Mouse (Mus musculus) adrenal gland, adult 8-10 months (tissue): ENCODE measurements at regions not wholly inside any gene's neighbourhood (a gene's known extent, or its start where the extent isn't known, plus 50 kb on each side); places are given as distances from the start of the nearest gene placed in this dataset.

Experiments used
- DNase-seq: peaks from one replicate; pipeline ENCODE4 v3.0.0; 2022

DNA sequence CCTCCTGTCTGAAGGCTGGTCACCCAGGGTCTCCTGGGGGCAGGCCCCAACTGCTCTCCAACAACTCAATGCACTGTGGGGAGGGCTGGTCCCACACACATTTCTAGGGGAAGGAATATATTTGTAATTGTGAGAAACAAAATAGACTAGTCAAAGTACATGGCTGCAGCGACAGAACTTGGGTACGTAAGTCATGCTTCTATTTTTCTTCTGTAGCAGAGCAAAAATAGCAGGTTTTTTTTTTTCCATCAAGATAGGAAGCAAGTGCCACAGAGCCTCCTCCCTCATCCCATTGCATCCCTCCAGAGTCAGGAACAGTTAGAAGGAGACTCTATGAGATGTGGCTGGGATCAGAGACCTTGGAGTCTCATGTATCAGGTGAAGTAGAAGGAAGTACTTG, 124.9 kb upstream of the Tnr start:
- no peak for DNase-seq

GRCm38 (mm10) chr1:159406317-159406716, 117.3 kb upstream of the Tnr start:
- no peak for DNase-seq

- DNase-seq: no peak
These were observed 116.8 kb upstream of the Tnr start for GRCm38 (mm10) chr1:159406781-159407180.

DNA sequence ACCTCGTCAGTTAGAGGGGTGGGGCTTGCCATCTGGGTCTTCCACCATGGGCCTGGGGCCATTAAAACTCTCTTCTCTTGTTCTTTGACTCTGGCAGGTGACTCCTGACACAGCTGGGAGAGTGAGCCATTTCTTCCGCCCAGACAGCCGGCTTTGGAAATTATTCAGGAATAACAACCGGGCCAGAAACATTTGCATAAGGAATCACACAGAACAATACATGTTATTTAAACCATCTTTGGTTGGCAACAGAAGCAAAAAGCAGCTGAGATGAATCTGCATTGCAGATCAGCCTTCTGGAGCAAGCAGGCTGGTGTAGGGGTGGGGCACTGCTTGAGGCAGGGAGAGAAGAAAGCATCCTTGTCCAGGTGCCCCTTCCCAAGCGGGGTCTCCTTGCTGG, 110.2 kb upstream of the Tnr start:
- DNase-seq: no peak

GRCm38 (mm10) chr1:159415656-159416055, 107.9 kb upstream of the Tnr start:
- DNase-seq: no peak

- DNase-seq: peak; percentile 31
These were observed 106.4 kb upstream of the Tnr start for GRCm38 (mm10) chr1:159417176-159417575.

DNA sequence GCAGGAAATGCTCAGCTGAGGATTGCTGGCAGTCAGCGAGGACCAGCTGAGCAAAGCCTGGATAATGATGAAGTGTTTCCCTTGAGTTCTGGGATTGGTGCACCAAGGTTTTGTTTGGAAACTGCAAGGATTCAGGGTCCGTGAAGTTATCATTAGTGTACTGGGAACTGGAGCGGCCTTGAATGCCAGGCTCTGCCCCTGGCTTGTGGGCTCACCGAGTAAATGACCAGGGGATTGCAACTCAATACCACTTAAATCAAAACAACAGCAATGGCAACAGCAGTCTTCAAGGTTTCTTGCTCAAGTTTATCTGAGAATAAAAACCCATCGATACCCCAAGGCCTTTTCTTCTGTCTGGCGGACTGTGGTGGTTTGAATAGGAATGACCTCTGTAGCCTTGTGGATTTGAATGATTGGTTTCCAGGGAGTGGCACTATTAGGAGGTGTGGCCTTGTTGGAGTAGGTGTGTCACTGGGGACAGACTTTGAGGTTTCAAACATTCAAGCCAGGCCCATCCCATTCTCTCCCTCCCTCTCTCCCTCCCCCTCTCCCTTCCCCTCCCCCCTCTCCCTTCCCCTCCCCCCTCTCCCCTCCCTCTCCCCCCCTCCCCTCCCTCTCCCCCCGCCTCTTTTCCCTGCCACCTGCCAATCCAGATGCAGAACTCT, 104.1 kb upstream of the Tnr start:
- DNase-seq: peak; percentile 68

DNA sequence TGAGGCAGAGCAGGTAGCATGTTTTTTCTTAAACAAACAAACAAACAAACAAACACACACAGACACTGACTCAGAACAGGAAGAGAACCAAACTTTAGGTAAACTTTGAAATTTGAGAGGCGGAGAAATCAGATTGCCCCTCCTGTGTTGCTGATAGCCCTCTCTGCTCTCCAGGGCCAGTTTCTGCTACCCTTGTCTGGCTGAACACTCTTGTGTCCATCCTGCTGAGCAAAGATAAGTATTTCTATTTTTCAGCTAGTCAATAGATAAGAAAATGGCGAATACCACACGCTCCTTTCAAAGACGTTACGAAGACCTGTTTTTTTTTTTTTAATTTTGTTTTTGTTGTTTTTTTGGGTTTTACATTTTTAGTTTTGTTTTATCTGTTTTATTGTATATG, 103.4 kb upstream of the Tnr start:
- DNase-seq: no peak

DNA sequence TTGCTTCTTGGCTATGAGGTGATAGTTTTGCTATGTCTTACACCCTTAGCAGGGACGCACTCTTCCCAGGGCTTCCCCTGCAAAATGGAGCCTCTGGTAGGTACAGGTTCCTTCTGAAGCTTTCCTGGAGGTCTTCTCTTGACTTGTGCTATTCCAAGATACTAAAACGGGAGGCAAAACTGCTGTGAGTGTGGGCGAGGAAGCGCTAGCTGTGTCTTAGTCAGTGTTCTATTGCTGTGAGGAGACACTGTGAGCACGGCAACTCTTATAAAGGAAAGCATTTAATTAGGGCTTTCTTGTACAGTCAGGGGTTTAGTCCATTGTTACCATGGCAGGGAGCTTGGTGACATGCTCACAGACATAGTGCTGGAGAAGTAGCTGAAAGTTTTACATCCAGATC, 99.9 kb upstream of the Tnr start:
- DNase-seq: no peak

DNA sequence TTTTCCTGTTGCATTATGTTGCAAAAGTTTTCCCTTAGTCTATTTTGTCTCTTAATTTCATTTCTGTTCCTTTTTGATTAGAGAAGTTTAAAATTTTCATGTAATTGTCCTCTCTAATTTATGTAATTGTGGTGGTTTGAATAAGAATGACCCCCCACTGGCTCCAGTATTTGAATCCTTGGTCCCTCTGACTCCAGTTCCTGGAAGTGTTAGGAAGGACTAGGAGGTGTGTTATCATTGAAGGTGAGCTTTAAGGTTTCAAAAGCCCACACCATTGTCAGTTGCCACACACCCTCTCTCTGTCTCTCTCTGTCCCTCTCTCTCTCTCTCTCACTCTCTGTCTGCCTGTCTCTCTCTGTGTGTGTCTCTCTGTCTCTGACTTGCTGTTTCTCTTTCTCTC, 93.6 kb upstream of the Tnr start:
- DNase-seq: no peak

GRCm38 (mm10) chr1:159433521-159433920, 90.0 kb upstream of the Tnr start:
- DNase-seq: no peak

DNA sequence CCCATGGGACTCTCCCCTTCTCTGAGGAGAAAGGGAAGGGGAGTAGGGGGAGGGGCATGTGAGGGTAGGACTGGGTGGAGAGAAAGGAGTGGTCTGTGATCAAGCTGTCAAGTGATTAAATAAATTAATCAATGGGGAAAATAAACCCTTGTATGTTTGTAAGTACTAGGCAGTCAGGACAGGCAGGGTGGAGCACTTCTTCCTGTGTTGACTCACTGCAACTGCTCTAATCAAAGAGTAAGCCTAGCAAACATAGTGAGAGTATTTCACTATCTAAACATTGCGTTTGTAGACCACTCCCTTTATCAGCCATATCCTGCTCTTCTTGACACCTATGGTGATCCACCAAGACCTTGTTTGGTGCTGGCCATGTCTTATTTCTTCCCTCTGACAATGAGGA, 82.8 kb upstream of the Tnr start:
- no peak for DNase-seq

- no peak for DNase-seq
These were observed 79.5 kb upstream of the Tnr start for GRCm38 (mm10) chr1:159444093-159444492.

GRCm38 (mm10) chr1:159445465-159445864, 78.1 kb upstream of the Tnr start:
- DNase-seq: no peak

DNA sequence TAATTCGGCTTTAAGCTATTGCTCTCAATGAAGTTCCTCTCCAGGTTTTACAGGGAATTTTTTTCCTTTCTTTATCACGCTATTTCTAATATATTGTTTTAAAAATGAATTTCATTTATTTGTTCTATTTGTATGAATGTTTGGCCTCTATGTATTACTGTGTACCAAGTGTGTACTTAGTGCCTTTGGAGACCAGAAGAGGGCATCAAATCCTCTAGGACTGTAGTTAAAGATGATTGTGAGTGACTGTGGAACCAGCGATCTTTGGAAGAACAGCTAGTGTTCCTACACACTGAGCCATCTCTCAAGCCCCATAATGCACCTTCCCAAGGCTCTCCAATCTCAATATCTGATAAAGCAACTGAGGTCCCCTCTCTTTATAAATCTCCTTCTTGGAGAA, 72.1 kb upstream of the Tnr start:
- no peak for DNase-seq

- DNase-seq: no peak
These were observed 62.7 kb upstream of the Tnr start for GRCm38 (mm10) chr1:159460876-159461275.

- DNase-seq: no peak
These were observed 52.6 kb upstream of the Tnr start for GRCm38 (mm10) chr1:159470941-159471340.
